In the genomic region with DNA sequence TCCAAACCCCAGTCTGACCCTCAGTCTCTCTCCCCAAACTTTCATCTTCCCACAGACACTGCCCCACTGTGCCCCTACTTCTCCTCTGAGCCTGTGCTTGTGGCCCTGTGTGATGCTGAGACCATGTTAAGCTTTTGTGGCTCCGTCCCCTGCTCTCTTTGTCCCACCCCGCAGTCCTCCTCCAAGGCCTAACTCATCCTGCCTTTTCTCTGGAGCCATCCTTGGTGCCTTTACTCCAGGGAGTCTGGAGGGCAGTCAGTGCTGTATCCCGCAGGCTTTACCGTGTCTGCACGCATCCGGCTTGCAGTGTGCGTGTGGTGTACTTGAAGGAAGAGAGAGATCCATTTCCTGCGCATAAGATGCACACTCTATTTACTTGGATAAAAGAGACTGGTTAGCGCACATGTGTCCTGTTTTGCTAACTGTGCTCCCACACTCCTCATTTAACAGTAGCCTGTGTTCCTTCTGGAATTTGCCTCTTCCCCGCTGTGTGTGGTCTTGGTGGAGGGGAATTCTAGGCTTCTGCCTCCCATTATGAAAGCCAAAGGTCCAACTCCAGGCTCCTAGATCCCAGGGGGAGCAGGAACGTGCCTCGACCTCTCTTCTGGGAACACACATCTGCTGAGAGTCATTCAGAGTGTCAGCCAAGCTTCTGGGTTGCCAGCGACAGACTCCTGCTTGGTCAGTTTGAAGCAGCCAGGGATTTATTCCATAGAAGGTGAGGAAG, we compare ENCODE assay signal across 10 mouse cellular contexts.
DNase-seq lines count a peak whose midpoint lies in the region; ATAC-seq lines count a peak whose summit lies in the region.
"Had no signal": no experiment of that assay in that cellular context is flagged by ENCODE, and none has a peak within 500 bp of the region (broad histone marks: within the 10 kb centered on the region; RNA-seq: fewer than 3 reads in every experiment).

No protein-coding gene starts in this region.

- no peak overlapping the region for H3K4me3 ChIP-seq in hindbrain, embryonic 10.5 days
- no peak overlapping the region for H3K4me3 ChIP-seq in hindbrain, embryonic 12.5 days
- H3K4me3 ChIP-seq in embryonic facial prominence, embryonic 11.5 days (ENCODE audit: low read depth, low read length), result no peak overlapping the region
- H3K4me3 ChIP-seq in embryonic facial prominence, embryonic 13.5 days, result no peak overlapping the region
- no peak overlapping the region for H3K4me3 ChIP-seq in limb, embryonic 13.5 days
- H3K4me3 ChIP-seq: hindbrain, embryonic 13.5 days had no signal

- no peaks in the 10 kb centered on the region for H3K9me3 ChIP-seq in hindbrain, embryonic 10.5 days
- H3K9me3 ChIP-seq in hindbrain, embryonic 12.5 days (replicated peaks), result no peaks in the 10 kb centered on the region
- H3K9me3 ChIP-seq in embryonic facial prominence, embryonic 11.5 days (replicated peaks; ENCODE audit: control insufficient read depth, low read length), result no peaks in the 10 kb centered on the region
- no peaks in the 10 kb centered on the region for H3K9me3 ChIP-seq in embryonic facial prominence, embryonic 13.5 days
- no peaks in the 10 kb centered on the region for H3K9me3 ChIP-seq in limb, embryonic 13.5 days
- H3K9me3 ChIP-seq: hindbrain, embryonic 13.5 days had no signal

- WGBS in hindbrain, embryonic 10.5 days, result 76% methylated on average over 13 of the region's 13 CpGs
- WGBS in hindbrain, embryonic 12.5 days, result 69% methylated on average over 13 of the region's 13 CpGs
- WGBS in embryonic facial prominence, embryonic 11.5 days, result 63% methylated on average over 13 of the region's 13 CpGs
- 53% methylated on average over 13 of the region's 13 CpGs for WGBS in embryonic facial prominence, embryonic 13.5 days
- WGBS in limb, embryonic 13.5 days, result 60% methylated on average over 13 of the region's 13 CpGs

- peaks cover 96% of the 10 kb centered on the region for H3K4me1 ChIP-seq in hindbrain, embryonic 10.5 days (replicated peaks)
- H3K4me1 ChIP-seq in hindbrain, embryonic 12.5 days, result peaks cover 68% of the 10 kb centered on the region
- H3K4me1 ChIP-seq in embryonic facial prominence, embryonic 11.5 days (ENCODE audit: control insufficient read depth, insufficient read depth, low read length), result peaks cover 18% of the 10 kb centered on the region
- peaks cover 55% of the 10 kb centered on the region for H3K4me1 ChIP-seq in embryonic facial prominence, embryonic 13.5 days
- H3K4me1 ChIP-seq in limb, embryonic 13.5 days, result peaks cover 71% of the 10 kb centered on the region

- peaks cover 20% of the 10 kb centered on the region for H3K27me3 ChIP-seq in hindbrain, embryonic 10.5 days (ENCODE audit: insufficient read depth, poor library complexity, severe bottlenecking)
- 0 out of 2 replicates have a peak, but pooled peaks cover 7% of the 10 kb centered on the region for H3K27me3 ChIP-seq in hindbrain, embryonic 12.5 days
- no peaks in the 10 kb centered on the region for H3K27me3 ChIP-seq in embryonic facial prominence, embryonic 11.5 days (ENCODE audit: control insufficient read depth, insufficient read depth, low read length)
- no peaks in the 10 kb centered on the region for H3K27me3 ChIP-seq in embryonic facial prominence, embryonic 13.5 days
- H3K27me3 ChIP-seq in limb, embryonic 13.5 days, result no peaks in the 10 kb centered on the region
- H3K27me3 ChIP-seq: hindbrain, embryonic 13.5 days had no signal

- H3K4me2 ChIP-seq in hindbrain, embryonic 12.5 days (replicated peaks), result no peak overlapping the region
- H3K4me2 ChIP-seq in embryonic facial prominence, embryonic 11.5 days (ENCODE audit: low read depth, low read length), result no peak overlapping the region
- H3K4me2 ChIP-seq in embryonic facial prominence, embryonic 13.5 days, result no peak overlapping the region
- no peak overlapping the region for H3K4me2 ChIP-seq in limb, embryonic 13.5 days (replicated peaks)
- H3K4me2 ChIP-seq: hindbrain, embryonic 13.5 days had no signal

- H3K9ac ChIP-seq in hindbrain, embryonic 12.5 days, result no peak overlapping the region
- no peak overlapping the region for H3K9ac ChIP-seq in embryonic facial prominence, embryonic 11.5 days (replicated peaks; ENCODE audit: low read length)
- no peak overlapping the region for H3K9ac ChIP-seq in embryonic facial prominence, embryonic 13.5 days
- no peak overlapping the region for H3K9ac ChIP-seq in limb, embryonic 13.5 days
- H3K9ac ChIP-seq: hindbrain, embryonic 13.5 days had no signal

- DNase-seq in hindbrain, embryonic 10.5 days (ENCODE audit: low spot score), result no peak
- no peak for DNase-seq in embryonic facial prominence, embryonic 11.5 days (ENCODE audit: low spot score)
- DNase-seq in urinary bladder, adult 18-20 months (ENCODE audit: low spot score in 2 of 2), result no peak
- no peak for DNase-seq in natural killer cell, adult 2 months (ENCODE audit: low spot score in 2 of 2)
- DNase-seq: liver; right cerebral cortex, adult 18-20 months had no signal

- peak overlapping the region; percentile 86 for H3K27ac ChIP-seq in hindbrain, embryonic 10.5 days
- H3K27ac ChIP-seq in hindbrain, embryonic 12.5 days, result no peak overlapping the region
- peak overlapping the region; percentile 28; the same call in 1 of the 2 replicates for H3K27ac ChIP-seq in embryonic facial prominence, embryonic 11.5 days (replicated peaks; ENCODE audit: low read depth, low read length)
- H3K27ac ChIP-seq in embryonic facial prominence, embryonic 13.5 days, result peak overlapping the region; percentile 93; the same call in 1 of the 2 replicates
- H3K27ac ChIP-seq in limb, embryonic 13.5 days, result peak overlapping the region; percentile 96; the same call in 1 of the 2 replicates
- H3K27ac ChIP-seq: hindbrain, embryonic 13.5 days had no signal

- no peak for ATAC-seq in hindbrain, embryonic 12.5 days (ENCODE audit: low FRiP score)
- ATAC-seq in embryonic facial prominence, embryonic 11.5 days (replicated peaks; ENCODE audit: insufficient number of reproducible peaks, low FRiP score, low TSS enrichment, low read depth), result no peak
- no peak for ATAC-seq in embryonic facial prominence, embryonic 13.5 days (ENCODE audit: insufficient number of reproducible peaks, insufficient read depth, low FRiP score, low TSS enrichment, low read depth)
- ATAC-seq in limb, embryonic 13.5 days (ENCODE audit: low FRiP score, low read depth), result no peak

- H3K36me3 ChIP-seq in hindbrain, embryonic 10.5 days, result no peaks in the 10 kb centered on the region
- H3K36me3 ChIP-seq in hindbrain, embryonic 12.5 days, result no peaks in the 10 kb centered on the region
- no peaks in the 10 kb centered on the region for H3K36me3 ChIP-seq in embryonic facial prominence, embryonic 11.5 days (replicated peaks; ENCODE audit: control insufficient read depth, insufficient read depth, low read depth, low read length)
- no peaks in the 10 kb centered on the region for H3K36me3 ChIP-seq in embryonic facial prominence, embryonic 13.5 days
- no peaks in the 10 kb centered on the region for H3K36me3 ChIP-seq in limb, embryonic 13.5 days
- H3K36me3 ChIP-seq: hindbrain, embryonic 13.5 days had no signal
